Comparison of ENCODE assay signal across 8 mouse cellular contexts in genomic region chr8:126884202-126884926, GRCm38 (mm10).
DNase-seq lines count a peak whose midpoint lies in the region; ATAC-seq lines count a peak whose summit lies in the region.
"Had no signal": no experiment of that assay in that cellular context is flagged by ENCODE, and none has a peak within 500 bp of the region (broad histone marks: within the 10 kb centered on the region; RNA-seq: fewer than 3 reads in every experiment).

No protein-coding gene starts in this region.

- WGBS in forebrain, embryonic 14.5 days: 28% methylated on average over 6 of the region's 6 CpGs
- WGBS in midbrain, embryonic 12.5 days: 51% methylated on average over 6 of the region's 6 CpGs

- peak; percentile 76 for ATAC-seq in CD4-positive, CD25-positive, alpha-beta regulatory T cell, adult 4 months
- peak; percentile 87 for ATAC-seq in forebrain, embryonic 14.5 days
- ATAC-seq in midbrain, embryonic 12.5 days (ENCODE audit: low FRiP score, low read depth): peak; percentile 75; the same call in 1 of the 2 replicates

- 0 out of 2 replicates have a peak overlapping the region, but pooled peaks have one; percentile 3 for H3K4me2 ChIP-seq in forebrain, embryonic 14.5 days (ENCODE audit: low read length)
- peak overlapping the region; percentile 11; the same call in 1 of the 2 replicates for H3K4me2 ChIP-seq in midbrain, embryonic 12.5 days (replicated peaks)

- H3K4me3 ChIP-seq in forebrain, embryonic 14.5 days (ENCODE audit: low read depth, low read length): no peak overlapping the region
- no peak overlapping the region for H3K4me3 ChIP-seq in midbrain, embryonic 12.5 days

- DNase-seq in adrenal gland, adult 18-20 months (ENCODE audit: low spot score in 2 of 2): peak; percentile 54 to 58
- DNase-seq in forebrain, embryonic 14.5 days (ENCODE audit: low spot score): peak; percentile 83
- DNase-seq in heart, postnatal 4 days: peak; percentile 81
- DNase-seq in layer of hippocampus, adult 9-10 months (ENCODE audit: low spot score): peak; percentile 59
- DNase-seq in thymus, adult 18-20 months: no peak

- peak overlapping the region; percentile 70 for H3K27ac ChIP-seq in forebrain, embryonic 14.5 days (ENCODE audit: low read depth, low read length)
- H3K27ac ChIP-seq in midbrain, embryonic 12.5 days (replicated peaks): peak overlapping the region; percentile 54; the same call in 1 of the 2 replicates

- peaks cover 8% of the 10 kb centered on the region; the same call in 1 of the 2 replicates for H3K4me1 ChIP-seq in forebrain, embryonic 14.5 days (ENCODE audit: control insufficient read depth, insufficient read depth, low read length)
- peaks cover 14% of the 10 kb centered on the region for H3K4me1 ChIP-seq in midbrain, embryonic 12.5 days

- no peaks in the 10 kb centered on the region for H3K27me3 ChIP-seq in forebrain, embryonic 14.5 days (replicated peaks; ENCODE audit: control insufficient read depth, insufficient read depth, low read length)
- no peaks in the 10 kb centered on the region for H3K27me3 ChIP-seq in midbrain, embryonic 12.5 days

- no peaks in the 10 kb centered on the region for H3K36me3 ChIP-seq in forebrain, embryonic 14.5 days (ENCODE audit: control insufficient read depth, insufficient read depth, low read length)
- H3K36me3 ChIP-seq in midbrain, embryonic 12.5 days: no peaks in the 10 kb centered on the region

- peak overlapping the region; percentile 29; the same call in 1 of the 2 replicates for H3K9ac ChIP-seq in forebrain, embryonic 14.5 days (ENCODE audit: low read length)
- H3K9ac ChIP-seq in midbrain, embryonic 12.5 days (replicated peaks): no peak overlapping the region; the same call in 1 of the 2 replicates

- H3K9me3 ChIP-seq in forebrain, embryonic 14.5 days (replicated peaks; ENCODE audit: control insufficient read depth, low read length): no peaks in the 10 kb centered on the region
- no peaks in the 10 kb centered on the region for H3K9me3 ChIP-seq in midbrain, embryonic 12.5 days
- H3K9me3 ChIP-seq: megakaryocyte, embryonic 14.5 days had no signal

Comparison
In these comparisons a context has a peak if more than half of its experiments do, and no peak if none do; other contexts are left out.
1. DNase-seq: peak in adrenal gland, adult 18-20 months (2 of 2), forebrain, embryonic 14.5 days (single experiment), heart, postnatal 4 days (single experiment) and layer of hippocampus, adult 9-10 months (single experiment); none in thymus, adult 18-20 months (0 of 2).
2. Peak in every context shown above with its lines, with median percentiles within 50 percentile points of each other: ATAC-seq.